Mouse (Mus musculus) left cerebral cortex, adult 11 months (tissue): ENCODE data around the gene Abhd16a.

ENCODE experiments used
- DNase-seq: peaks from one replicate; pipeline ENCODE4 v3.0.0; 2022; ENCODE audit warnings: low spot score

The Abhd16a gene

DNA sequence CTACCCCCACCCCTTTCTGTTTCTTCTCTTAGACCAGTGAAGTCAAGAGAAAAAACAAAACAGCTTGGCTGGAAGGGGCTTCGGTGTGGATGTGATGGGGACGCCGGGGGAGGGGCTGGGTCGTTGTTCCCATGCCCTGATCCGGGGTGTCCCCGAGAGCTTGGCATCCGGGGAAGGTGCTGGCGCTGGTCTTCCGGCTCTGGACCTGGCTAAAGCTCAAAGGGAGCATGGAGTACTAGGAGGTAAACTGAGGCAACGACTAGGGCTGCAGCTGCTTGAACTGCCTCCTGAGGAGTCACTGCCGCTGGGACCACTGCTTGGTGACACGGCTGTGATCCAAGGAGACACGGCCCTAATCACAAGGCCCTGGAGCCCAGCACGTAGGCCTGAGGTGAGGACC, 29.0 kb upstream of the Abhd16a start:
- no peak for DNase-seq

DNA sequence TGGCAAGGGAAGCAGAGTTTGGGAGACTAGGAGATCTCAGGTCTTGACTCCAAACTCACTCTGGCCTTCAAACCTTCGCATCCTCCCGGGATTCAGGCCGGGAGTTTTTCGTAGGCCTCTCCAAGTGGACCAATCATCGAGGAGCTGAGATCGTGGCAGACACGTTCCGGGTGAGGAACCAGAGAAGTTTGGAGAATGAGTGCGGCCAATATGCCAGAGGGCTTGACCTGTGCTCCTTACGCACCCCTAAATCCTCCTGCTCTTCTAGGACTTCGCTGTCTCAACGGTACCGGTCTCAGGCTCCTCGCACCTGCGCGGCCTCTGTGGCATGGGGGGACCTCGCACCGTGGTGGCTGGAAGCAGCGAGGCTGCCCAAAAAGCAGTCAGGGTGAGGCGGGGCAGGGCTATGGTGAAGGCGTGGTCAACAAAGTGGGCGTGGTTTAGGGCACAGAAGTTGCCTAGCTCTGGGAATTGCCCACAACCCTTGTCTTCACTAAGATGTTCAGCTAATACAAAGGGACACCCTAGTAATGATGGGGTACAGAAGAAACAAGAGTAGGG, 28.2 kb upstream of the Abhd16a start:
- DNase-seq, result no peak

DNA sequence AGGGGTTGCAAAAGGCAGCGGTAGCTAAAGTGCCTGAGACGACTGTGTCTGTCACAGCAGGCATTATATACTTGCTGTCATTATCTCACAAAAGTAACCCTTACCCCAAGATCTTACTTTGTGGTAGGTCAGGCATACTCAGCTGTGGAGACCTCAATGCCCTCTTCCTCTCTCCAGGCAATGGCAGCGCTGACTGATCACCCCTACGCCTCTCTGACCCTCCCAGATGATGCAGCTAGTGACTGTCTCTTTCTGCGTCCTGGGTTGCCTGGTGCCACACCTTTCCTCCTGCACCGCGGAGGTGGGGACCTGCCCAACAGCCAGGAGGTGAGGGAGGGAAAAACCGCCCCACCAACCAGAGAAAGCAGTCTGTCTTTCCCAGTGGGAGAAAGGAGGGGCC, 27.8 kb upstream of the Abhd16a start:
- no peak for DNase-seq

DNA sequence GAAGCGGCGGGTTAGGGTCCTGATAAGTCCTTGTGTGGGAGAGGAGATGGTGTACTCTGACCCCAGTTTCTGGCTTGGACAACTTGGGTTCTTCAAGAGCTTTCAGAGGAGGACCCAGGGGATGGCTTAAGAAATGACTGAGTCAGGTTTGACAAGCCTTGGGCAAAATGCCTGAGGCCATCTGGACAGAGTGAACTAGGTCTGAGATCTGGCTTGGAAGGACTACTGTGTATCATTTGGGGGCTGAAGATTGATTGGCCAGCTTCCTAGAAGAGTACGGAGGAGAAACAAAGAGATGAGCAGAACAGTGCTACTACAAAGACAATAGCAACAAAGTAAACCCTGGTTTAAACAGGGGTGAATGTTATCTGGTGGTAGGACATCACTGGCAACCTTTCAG, 25.6 kb upstream of the Abhd16a start:
- DNase-seq, result no peak

- DNase-seq, result no peak
Measured at GRCm38 (mm10) chr17:35064378-35064877, 24.6 kb upstream of the Abhd16a start.

DNA sequence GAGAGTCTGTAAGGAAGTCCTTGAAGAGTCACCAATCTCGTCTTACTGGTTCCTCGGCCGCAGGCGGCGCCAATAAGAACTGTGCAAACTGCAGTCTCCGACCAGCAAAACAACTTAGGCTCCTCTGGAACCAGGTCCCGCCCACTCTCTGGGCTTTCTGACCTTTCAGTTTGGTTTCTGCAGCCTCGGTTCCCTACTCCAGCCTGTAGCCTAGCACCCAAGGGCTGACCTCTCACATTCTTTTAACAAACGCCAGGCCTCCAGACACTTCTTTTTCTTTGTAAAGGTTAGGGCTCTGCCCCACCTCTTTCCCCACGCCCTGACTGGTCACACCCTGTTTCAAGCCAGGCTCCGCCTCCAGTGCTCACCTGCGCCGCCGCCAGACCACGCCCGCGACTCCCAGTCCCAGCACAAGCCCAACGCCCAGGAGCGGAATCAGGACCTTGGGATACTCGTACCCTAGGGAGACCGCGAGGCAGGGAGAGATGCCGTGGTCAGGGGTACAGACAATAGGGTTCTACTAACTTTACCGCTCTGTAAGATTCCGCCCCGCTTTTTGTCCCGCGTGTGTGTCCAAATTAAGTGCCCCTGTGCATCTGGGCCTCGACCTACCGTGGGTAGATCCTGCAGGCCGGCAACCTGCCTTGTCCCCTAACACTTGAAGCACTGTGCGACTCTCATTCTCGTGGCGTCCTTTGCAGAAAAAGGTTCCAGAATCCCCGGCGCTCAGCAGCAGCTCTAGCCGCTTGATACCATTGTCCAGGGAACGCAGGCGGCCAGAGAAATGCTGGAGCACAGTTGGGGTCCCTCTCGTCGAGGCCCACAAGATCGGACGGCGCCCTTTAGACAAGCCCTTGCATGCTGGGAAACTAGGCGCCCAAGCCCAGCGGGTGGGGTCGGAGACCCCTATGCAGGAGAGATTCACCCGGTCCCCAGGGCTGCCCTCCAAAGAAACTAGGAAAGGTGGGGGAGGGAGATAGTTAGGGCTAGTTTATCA, 23.8 kb upstream of the Abhd16a start, which contains the start of gene Ly6g6c:
Gene Ly6g6c, plus strand, starts transcription at position 438 of the 997 bp plus-strand sequence.
- no peak for DNase-seq

GRCm38 (mm10) chr17:35066084-35066483, 23.0 kb upstream of the Abhd16a start, which contains the start of gene Mpig6b:
Gene Mpig6b (minus strand): TSS chr17:35066184.
- no peak for DNase-seq

GRCm38 (mm10) chr17:35068213-35068914, 20.7 kb upstream of the Abhd16a start:
- no peak for DNase-seq

- DNase-seq, result no peak
Measured at GRCm38 (mm10) chr17:35070556-35071229, 18.4 kb upstream of the Abhd16a start.

- no peak for DNase-seq
Measured at GRCm38 (mm10) chr17:35071454-35071853, 17.6 kb upstream of the Abhd16a start.

DNA sequence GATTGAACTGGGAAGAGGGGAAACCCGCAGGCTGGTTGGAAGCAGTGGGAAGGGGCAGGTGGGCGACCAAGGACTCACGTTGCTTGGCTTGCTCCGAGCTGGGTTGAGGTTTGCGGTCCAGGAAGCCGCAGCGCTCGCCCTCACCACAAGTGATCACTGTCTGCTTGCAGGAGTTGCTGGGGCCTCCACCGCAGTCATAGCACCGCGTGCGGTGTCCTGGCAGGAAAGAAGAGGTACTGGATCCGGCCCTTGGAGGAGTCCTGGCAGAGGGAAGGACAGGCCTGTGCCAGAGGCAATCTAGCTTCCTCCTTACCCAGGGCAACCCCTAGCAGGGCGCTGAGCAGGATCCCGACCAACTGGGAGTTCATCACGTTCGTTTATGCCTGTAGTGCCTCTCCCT, 15.0 kb upstream of the Abhd16a start:
- DNase-seq, result no peak

- no peak for DNase-seq
Measured at GRCm38 (mm10) chr17:35076507-35077176, 12.4 kb upstream of the Abhd16a start, which contains the start of gene Ly6g6e. Gene Ly6g6e (plus strand): TSS chr17:35076902.

GRCm38 (mm10) chr17:35077285-35077684, 11.8 kb upstream of the Abhd16a start:
- no peak for DNase-seq

GRCm38 (mm10) chr17:35077786-35078233, 11.3 kb upstream of the Abhd16a start, which contains the start of gene Ly6g6d:
Gene Ly6g6d (minus strand): TSS chr17:35078065.
- DNase-seq, result no peak

- no peak for DNase-seq
Measured at GRCm38 (mm10) chr17:35079778-35080177, 9.3 kb upstream of the Abhd16a start.

GRCm38 (mm10) chr17:35080248-35080647, 8.8 kb upstream of the Abhd16a start:
- DNase-seq, result no peak

DNA sequence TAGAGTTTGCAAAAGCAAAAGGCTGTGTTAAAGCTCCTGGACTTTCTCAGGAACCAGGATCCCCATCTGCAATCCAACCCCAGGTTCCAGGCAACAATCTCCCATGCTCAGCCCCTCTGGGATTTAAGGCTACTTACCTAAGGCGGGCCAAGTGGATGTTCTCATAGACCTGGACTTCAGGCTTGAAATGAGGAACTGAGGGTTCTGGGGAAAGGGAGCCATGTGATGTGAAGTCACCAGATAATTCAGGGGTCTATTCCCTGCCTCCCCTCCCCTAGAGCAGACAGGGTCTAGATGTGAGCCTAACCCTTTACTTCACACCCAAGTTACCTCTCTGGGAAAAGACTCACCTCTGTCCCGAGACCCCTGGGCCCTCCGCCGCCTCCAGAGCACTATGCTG, 8.4 kb upstream of the Abhd16a start:
- DNase-seq, result no peak

GRCm38 (mm10) chr17:35082841-35083576, 6.1 kb upstream of the Abhd16a start:
- DNase-seq, result no peak

DNA sequence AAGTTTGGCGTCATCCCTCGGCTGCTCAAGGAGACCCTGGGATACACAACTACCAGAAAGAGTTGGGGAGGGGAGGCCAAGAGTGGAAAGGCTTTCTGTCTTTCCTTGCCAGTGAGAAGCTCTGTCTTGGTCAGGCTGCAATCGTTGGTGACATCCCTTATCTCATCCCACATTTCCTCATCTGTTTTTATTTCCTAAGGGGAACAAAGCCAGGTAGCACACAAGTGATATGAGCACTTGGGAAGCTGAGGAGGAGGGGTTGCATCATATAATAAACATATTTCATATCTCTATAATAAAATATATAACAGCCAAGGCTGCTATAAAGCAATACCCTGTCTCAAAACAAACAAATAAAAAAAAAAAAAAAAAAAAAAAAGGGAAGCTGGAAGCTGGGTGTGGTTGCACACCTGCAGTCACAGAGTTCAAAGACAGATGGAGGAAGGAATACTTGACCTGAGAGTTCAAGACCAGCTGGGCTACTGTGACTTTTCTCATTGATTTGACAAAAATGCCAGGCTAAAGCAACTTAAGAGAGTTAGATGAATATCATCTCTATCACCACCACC, 5.0 kb upstream of the Abhd16a start:
- DNase-seq, result no peak
